Mouse (Mus musculus) forebrain, embryonic 11.5 days (tissue): ENCODE data around the gene Slc12a7. TPM values are rescaled to one million over a fixed set of nuclear protein-coding genes. Genes with fewer than 3 reads are reported as not detected.

Experiments
- ATAC-seq: fragments of 200-750 bp; cut with Nextera tagmentation; replicated peaks from 2 replicates; pipeline ENCODE4 v1.8.0; 2017; ENCODE audit warnings: moderate TSS enrichment; ENCODE audit not compliant: low FRiP score
- DNase-seq: peaks from one replicate; pipeline ENCODE4 v3.0.0-alpha.2; 2017; ENCODE audit warnings: low spot score
- H3K27ac ChIP-seq: fragments of 300-500 bp; sonication (generic); 2 replicates; pipeline ENCODE4 v1.5.1; 2014; ENCODE audit warnings: low read depth, low read length
- H3K27me3 ChIP-seq: fragments of 300-500 bp; sonication (generic); 2 replicates; pipeline ENCODE4 v1.6.1; 2014; ENCODE audit warnings: mild to moderate bottlenecking, low read length, mixed read lengths; ENCODE audit not compliant: control insufficient read depth, insufficient read depth
- H3K36me3 ChIP-seq: fragments of 300-500 bp; sonication (generic); 2 replicates; pipeline ENCODE4 v1.6.1; 2014; ENCODE audit warnings: mild to moderate bottlenecking, low read length, moderate library complexity, mixed read lengths; ENCODE audit not compliant: control insufficient read depth, insufficient read depth
- H3K4me1 ChIP-seq: fragments of 300-500 bp; sonication (generic); replicated peaks from 2 replicates; pipeline ENCODE4 v1.6.1; 2014; ENCODE audit warnings: low read length, mixed read lengths; ENCODE audit not compliant: control insufficient read depth, insufficient read depth
- H3K4me2 ChIP-seq: fragments of 300-500 bp; sonication (generic); 2 replicates; pipeline ENCODE4 v1.6.1; 2014; ENCODE audit warnings: low read depth, mild to moderate bottlenecking, low read length, moderate library complexity, mixed read lengths; ENCODE audit not compliant: severe bottlenecking
- H3K4me3 ChIP-seq: fragments of 300-500 bp; sonication (generic); 2 replicates; pipeline ENCODE4 v1.5.1; 2014; ENCODE audit warnings: low read depth, low read length
- H3K9ac ChIP-seq: fragments of 300-500 bp; sonication (generic); 2 replicates; pipeline ENCODE4 v1.6.1; 2014; ENCODE audit warnings: low read length
- H3K9me3 ChIP-seq: fragments of 300-500 bp; sonication (generic); 2 replicates; pipeline ENCODE4 v1.6.1; 2016; ENCODE audit warnings: low read length, mixed read lengths; ENCODE audit not compliant: control insufficient read depth
- WGBS: fragments of 180-500 bp; shearing (Covaris S2); extraction: QIAGEN DNeasy Blood & Tissue Kit; methylation state at CpG from one replicate; pipeline ENCODE4 v1.1.7; 2014; 5-methylcytosine and 5-hydroxymethylcytosine counted together
- polyA plus RNA-seq: library from polyadenylated mRNA; unstranded; fragments of >200 nt; fragmentation: Nextera tagmentation; extraction: Ambion mirVana; gene quantifications from 2 replicates; pipeline ENCODE4 v1.2.1, GENCODE M21; 2014

The Slc12a7 gene
- polyA plus RNA-seq = 55.6 and 60.2 TPM in 2 replicates

DNA sequence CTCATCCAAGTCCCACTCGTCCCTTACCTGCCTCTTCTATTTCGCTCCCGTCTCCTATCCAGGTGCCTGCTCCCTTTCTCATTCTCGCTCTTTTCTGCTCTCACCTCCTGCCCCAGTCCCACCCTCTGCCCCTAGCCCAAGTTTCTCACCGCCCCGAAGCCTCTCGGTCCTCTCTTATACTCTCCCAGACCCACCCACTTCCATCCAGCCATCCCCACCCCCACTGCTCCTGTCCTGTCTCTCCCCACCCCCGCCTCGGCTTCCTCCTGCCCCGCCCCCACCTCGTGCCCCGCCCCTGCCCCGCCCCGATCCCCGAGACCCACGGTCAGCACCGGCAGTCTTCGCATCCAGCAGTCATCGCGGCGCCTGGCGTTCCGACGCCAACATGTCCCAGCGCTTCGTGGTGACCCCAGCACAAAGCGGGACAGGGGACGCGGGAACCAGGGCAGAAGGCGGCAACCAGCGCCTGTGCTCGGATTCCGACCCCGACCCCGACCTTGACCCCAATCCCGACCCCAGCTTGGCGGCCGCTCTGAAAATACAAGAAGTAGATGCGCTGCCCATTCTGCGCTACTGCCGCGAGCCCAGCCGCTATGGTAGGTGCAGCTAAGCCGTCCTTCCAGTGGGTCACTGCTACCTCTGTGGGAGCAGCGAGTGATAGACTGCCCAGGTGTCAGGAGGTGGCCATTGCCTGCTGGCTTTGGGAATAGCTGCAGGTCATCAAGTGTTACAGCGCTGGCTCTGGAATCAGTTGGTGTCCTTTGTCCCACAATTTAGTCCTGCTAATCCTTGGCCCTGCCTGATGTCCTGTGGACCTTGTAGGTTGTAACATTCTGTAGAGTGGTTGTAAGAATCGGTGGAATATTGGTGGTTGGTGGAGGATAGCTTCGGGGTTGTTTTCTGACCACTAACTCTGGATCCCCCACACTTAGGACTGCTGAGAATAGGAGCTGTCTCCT is at the start of gene Slc12a7:
TSS of gene Slc12a7 (plus strand) at position 353 of the 959 bp plus-strand sequence.
- 0 out of 2 replicates have a peak within 1 kb of the TSS, but pooled peaks have one; percentile 9 for H3K9ac ChIP-seq
- no peak within 1 kb of the TSS for H3K27ac ChIP-seq
- peak; percentile 81 for DNase-seq
- H3K4me2 ChIP-seq = peak within 1 kb of the TSS; percentile 62
- H3K36me3 ChIP-seq = no peaks in the 10 kb centered on the region
- WGBS = 4% methylated on average over 47 of the region's 48 CpGs
- H3K4me1 ChIP-seq = peaks cover 2% of the 10 kb centered on the region; the same call in 1 of the 2 replicates
- peak within 1 kb of the TSS; percentile 30 for H3K4me3 ChIP-seq
- peak; percentile 78 for ATAC-seq
- peaks cover 2% of the 10 kb centered on the region for H3K27me3 ChIP-seq
- H3K9me3 ChIP-seq = no peaks in the 10 kb centered on the region

DNA sequence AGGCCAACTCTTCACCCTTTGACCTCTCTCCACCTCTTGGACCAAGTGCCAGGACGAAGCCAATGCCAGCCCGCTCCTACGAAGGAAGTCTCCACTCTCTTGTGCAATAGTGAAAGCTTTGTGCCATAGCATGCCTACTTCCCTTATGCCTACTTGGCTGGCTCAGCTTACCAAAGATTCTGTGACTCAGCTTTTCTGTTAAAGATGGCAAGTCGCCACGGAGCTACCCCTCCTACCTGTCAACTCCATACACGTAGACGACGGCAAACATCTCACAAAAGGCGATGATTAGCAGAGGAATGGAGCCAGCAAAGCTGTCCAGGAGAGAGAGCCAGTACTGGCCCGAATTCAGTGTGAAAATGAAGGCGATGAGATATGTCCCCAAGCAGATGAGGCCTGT is 49.2 kb upstream of the Slc12a7 start:
- no peak overlapping the region for H3K9ac ChIP-seq
- WGBS = 86% methylated on average over 11 of the region's 11 CpGs
- H3K27me3 ChIP-seq = no peaks in the 10 kb centered on the region
- no peak overlapping the region for H3K4me3 ChIP-seq
- H3K27ac ChIP-seq = no peak overlapping the region
- no peaks in the 10 kb centered on the region for H3K9me3 ChIP-seq
- no peaks in the 10 kb centered on the region for H3K4me1 ChIP-seq
- DNase-seq (no peak), ATAC-seq (no peak)
- no peaks in the 10 kb centered on the region for H3K36me3 ChIP-seq
- no peak overlapping the region for H3K4me2 ChIP-seq

DNA sequence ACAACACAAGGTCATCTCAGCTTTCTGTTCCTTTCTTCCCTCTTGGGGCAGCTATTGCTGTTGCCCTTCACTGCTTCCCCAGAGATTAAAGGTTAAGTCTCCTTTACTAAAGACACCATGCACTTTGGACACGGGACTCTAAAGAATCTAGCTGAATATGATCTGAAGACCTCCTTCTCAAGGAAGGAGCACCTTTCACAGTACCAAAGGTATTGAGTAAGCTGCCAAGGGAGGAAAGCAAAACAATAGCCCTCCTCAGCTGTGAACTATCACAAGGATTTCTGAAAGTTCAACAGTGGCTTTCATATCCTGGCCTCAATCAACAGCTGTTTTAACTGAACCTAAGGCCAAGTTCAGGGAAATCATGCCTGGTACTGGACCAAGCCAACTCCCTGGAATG is 48.5 kb upstream of the Slc12a7 start:
- H3K9ac ChIP-seq = no peak overlapping the region
- H3K4me1 ChIP-seq = no peaks in the 10 kb centered on the region
- no peaks in the 10 kb centered on the region for H3K9me3 ChIP-seq
- H3K4me2 ChIP-seq = no peak overlapping the region
- ATAC-seq = no peak
- 84% methylated on average over 1 of the region's 1 CpGs for WGBS
- H3K27ac ChIP-seq = no peak overlapping the region
- H3K27me3 ChIP-seq = no peaks in the 10 kb centered on the region
- no peak overlapping the region for H3K4me3 ChIP-seq
- H3K36me3 ChIP-seq = no peaks in the 10 kb centered on the region
- no peak for DNase-seq

DNA sequence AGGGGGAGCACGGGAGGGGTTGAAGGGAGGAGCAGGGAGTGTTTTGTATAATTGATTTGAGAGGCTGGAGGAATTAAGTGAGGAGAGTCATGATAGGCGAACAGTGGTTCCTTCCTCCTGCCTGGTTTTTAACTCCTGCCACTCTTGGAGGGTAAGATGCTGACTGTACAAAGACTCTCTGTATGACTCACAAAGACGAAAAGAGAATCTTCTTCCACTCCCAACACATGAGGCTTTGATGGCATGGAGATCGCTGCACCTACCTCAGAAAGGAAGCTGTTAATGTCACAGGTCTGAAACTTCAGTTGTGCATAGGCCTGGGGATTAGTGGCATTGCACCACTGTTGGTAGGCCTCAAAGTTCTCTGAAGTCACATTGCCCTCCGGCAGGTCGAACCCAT is 47.4 kb upstream of the Slc12a7 start:
- Histone ChIP-seq H3K4me3 (no peak overlapping the region), H3K27me3 (no peaks in the 10 kb centered on the region), H3K9me3 (no peaks in the 10 kb centered on the region), H3K9ac (no peak overlapping the region), H3K36me3 (no peaks in the 10 kb centered on the region), H3K4me2 (no peak overlapping the region), H3K27ac (no peak overlapping the region), H3K4me1 (no peaks in the 10 kb centered on the region)
- WGBS = 92% methylated on average over 6 of the region's 6 CpGs
- ATAC-seq (no peak), DNase-seq (no peak)

DNA sequence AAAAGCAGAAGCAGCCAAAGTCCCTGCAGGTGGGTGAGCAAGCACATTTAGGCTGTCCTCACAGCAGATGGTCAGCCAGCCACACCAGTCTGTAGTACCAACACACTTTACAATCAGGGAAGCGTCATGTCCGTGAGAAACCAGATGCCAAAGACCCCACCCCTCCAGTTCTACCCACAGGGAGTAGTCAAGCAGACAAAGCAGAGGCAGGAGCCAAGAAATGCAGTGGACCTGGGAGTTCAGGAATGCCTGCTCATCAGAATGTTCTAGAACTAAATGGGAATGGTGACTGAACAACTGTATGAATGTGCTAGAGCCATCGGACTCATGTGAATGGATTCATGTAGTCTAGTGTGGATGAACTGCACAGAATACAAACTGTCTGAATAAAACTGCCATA is 45.3 kb upstream of the Slc12a7 start:
- no peaks in the 10 kb centered on the region for H3K27me3 ChIP-seq
- no peak overlapping the region for H3K4me2 ChIP-seq
- no peak overlapping the region for H3K9ac ChIP-seq
- ATAC-seq (no peak), DNase-seq (no peak)
- H3K27ac ChIP-seq = no peak overlapping the region
- H3K4me3 ChIP-seq = no peak overlapping the region
- no peaks in the 10 kb centered on the region for H3K4me1 ChIP-seq
- no peaks in the 10 kb centered on the region for H3K36me3 ChIP-seq
- no peaks in the 10 kb centered on the region for H3K9me3 ChIP-seq
- 78% methylated on average over 3 of the region's 3 CpGs for WGBS

DNA sequence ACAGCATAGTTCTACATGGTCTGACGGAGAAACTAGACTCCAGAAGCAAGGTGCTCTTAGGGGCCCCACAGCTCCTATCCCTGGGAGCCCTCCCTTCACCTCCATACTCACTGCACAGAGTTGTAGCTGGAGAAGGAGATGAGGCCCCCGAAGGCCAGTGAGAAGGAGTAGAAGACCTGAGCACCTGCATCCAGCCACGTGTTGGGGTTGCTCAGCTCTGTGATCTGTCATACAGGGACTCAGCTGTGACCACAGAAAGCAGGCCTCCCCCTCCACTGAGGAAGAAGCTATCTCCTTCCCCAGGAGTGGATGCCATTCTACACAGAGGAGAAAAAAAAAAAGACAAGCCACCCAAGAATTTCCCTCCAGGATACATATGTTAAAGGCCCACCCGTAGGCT is 44.0 kb upstream of the Slc12a7 start:
- H3K27ac ChIP-seq = no peak overlapping the region

DNA sequence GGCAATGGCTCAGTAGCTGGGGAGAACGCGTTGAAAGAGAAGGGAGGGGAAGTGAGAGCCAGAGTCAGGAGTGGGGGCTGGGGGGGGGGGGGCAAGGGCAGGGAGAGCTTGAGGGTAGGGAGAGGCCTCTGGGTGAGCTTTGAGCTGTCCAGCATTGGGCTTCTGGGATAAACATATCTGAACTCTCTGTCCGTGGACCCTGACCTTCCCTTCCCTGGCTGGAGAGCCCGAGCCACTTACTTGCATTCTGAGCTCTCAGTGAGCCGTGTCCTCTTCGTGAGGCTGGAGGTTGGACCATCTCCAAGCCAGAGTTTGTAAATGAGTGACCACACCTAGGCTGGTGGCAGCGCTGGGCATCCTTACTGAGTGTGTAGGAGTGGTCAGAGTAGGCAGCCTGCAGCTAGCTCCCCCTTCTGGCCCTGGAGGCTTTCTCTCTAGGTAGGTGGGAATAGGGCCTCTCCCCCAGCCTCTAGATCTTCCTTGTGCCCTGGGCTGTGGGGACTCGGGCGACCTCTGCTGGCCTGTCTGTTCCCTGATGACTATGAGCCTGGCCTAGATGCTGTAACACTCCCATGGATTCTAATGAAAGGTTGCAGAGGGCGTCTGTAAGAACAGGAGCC is 40.5 kb upstream of the Slc12a7 start:
- H3K9ac ChIP-seq = no peak overlapping the region
- no peaks in the 10 kb centered on the region for H3K27me3 ChIP-seq
- no peak overlapping the region for H3K4me3 ChIP-seq
- no peaks in the 10 kb centered on the region for H3K9me3 ChIP-seq
- H3K4me1 ChIP-seq = no peaks in the 10 kb centered on the region
- 36% methylated on average over 10 of the region's 10 CpGs for whole genome bisulfite sequencing
- no peaks in the 10 kb centered on the region for H3K36me3 ChIP-seq
- DNase-seq (peak; percentile 81), ATAC-seq (peak; percentile 73)
- H3K4me2 ChIP-seq = no peak overlapping the region
- H3K27ac ChIP-seq = no peak overlapping the region

More for the DNA sequence above, 44.0 kb upstream of the Slc12a7 start:
- Histone ChIP-seq H3K36me3 (no peaks in the 10 kb centered on the region), H3K9ac (no peak overlapping the region), H3K9me3 (no peaks in the 10 kb centered on the region), H3K27me3 (no peaks in the 10 kb centered on the region), H3K4me3 (no peak overlapping the region), H3K4me2 (no peak overlapping the region), H3K4me1 (no peaks in the 10 kb centered on the region)
- 85% methylated on average over 4 of the region's 4 CpGs for WGBS
- no peak for DNase-seq
- ATAC-seq = no peak

DNA sequence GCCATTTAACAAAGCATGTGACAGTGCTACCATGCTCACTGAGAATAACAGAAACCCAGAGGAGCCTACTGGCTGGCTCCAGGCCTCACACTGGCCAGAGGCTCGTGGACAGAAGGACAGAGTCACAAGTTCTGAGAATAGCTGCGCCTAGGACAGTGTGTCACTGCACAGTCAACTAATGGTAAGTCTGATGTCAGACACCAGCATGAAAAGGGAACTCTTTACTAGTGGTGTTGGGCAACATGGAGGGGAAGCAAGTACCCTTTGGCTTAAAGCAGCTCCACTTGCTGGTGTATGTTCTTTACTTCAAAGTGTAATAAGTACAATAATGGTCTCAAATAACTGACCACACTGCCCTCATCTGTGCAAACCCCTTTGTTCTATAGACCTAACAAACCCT is 39.6 kb upstream of the Slc12a7 start:
- no peak for DNase-seq
- Histone ChIP-seq H3K9ac (no peak overlapping the region), H3K9me3 (no peaks in the 10 kb centered on the region), H3K27me3 (no peaks in the 10 kb centered on the region), H3K4me3 (no peak overlapping the region), H3K4me1 (no peaks in the 10 kb centered on the region), H3K27ac (no peak overlapping the region), H3K36me3 (no peaks in the 10 kb centered on the region), H3K4me2 (no peak overlapping the region)
- ATAC-seq = no peak
- WGBS = 73% methylated on average over 2 of the region's 2 CpGs
